Mouse (Mus musculus): ENCODE measurements around the gene Slc43a2. TPM values are rescaled to one million over a fixed set of nuclear protein-coding genes. Genes with fewer than 3 reads are reported as not detected.

The Slc43a2 gene
- polyA plus RNA-seq, 1 experiment from 2014 or later, result 5.9 TPM

DNA sequence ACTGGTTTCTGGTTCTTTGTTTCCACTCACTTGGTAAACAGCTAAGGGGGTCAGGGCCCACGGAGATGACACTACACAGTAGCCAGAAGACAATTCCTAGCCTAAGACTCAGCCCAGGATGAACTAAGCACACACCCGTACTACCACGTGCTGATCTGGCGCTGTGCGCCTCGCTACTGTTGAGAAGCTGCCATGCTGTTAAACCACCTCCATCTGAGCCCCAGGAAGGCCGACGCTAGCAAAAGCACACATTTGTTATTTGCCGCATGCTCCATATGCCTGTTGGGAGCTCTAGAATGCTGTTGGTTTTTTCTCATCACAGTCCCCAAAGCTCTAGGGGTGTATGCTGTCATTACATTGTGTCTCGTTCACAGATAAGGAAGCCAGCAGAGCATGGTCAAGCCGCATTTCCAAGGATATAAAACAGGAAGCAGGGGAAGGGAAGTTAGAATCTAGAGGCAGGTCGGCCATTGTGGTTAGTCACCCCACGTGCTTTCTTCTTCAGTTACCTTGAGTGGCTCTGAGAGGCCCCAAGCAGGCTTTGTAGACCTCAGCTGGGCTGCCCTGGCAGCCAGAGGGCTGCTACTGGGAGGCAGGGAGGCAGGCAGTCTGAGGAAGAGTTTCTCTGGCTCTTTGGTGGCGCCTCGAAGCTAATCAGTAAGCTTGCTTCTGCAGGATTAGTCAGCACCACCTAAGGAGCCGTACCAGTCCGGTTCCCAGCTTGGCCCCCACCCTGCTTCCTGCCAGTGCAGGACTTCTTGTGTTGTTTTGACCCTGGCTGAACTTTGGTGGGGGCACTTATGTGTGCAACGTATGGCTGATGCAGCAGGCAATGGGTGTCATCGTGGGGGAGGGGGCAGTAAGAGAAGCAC, 9.5 kb downstream of the Slc43a2 start:
- DNase-seq (ENCODE audit: low spot score) (no peak), ATAC-seq (ENCODE audit: low FRiP score) (no peak)
- Histone ChIP-seq H3K9me3 (ENCODE audit: control insufficient read depth, low read length) (no peaks in the 10 kb centered on the region), H3K4me1 (replicated peaks; ENCODE audit: control insufficient read depth, insufficient read depth, low read length) (no peaks in the 10 kb centered on the region; the same call in none of the 2 replicates), H3K36me3 (ENCODE audit: control insufficient read depth, insufficient read depth, low read length) (no peaks in the 10 kb centered on the region), H3K4me3 (ENCODE audit: low read depth, low read length) (no peak overlapping the region), H3K9ac (ENCODE audit: low read depth, low read length) (no peak overlapping the region), H3K27me3 (ENCODE audit: control insufficient read depth, insufficient read depth, low read length) (no peaks in the 10 kb centered on the region), H3K27ac (ENCODE audit: low read depth, low read length) (no peak overlapping the region), H3K4me2 (replicated peaks; ENCODE audit: low read depth, low read length) (no peak overlapping the region)
- WGBS, result 76% methylated on average over 19 of the region's 19 CpGs

DNA sequence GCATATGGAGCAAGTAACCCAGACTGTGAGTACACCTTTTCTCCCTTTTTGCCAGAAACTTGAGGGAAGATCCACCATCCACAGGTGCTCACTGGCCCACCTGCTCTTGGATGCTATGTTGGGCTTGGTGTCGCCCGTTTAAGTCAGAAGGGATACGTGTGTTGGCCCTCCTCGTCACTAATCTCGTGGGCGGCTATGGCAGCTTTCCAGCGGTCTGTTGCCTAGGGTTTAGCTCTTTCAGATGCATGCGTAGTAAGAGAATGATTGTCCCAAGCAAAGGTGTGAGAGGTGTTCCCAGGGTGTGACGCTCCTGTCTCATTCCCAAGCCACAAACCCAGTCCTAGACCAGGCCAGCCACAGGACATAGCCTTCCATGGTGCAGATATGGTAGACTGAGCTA, 13.2 kb downstream of the Slc43a2 start:
- no peak for ATAC-seq (ENCODE audit: low FRiP score)

DNA sequence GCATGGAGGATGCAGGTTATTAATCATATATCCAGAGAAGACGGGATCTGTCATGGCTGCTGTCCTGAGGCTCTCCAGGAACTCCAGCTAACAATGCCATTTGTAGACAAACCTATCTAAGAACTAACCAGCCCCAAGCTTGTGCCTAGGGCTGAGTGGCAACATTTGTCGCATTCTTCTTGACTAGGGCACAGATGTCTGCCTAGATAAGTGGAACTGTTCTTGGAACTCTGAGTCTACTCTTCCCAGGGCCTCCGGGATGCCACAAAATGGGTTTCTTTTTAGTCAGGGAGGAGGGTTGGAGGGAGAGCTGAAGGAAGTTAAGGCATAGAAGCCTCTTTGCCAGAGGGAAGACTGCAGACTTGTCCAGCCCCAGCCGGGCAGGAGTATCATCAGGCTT, 14.6 kb downstream of the Slc43a2 start:
- no peak for ATAC-seq (ENCODE audit: low FRiP score)
- H3K27ac ChIP-seq (ENCODE audit: low read depth, low read length), result no peak overlapping the region
- no peak overlapping the region for H3K4me3 ChIP-seq (ENCODE audit: low read depth, low read length)
- H3K4me2 ChIP-seq (replicated peaks; ENCODE audit: low read depth, low read length), result no peak overlapping the region
- peaks cover 10% of the 10 kb centered on the region for H3K4me1 ChIP-seq (replicated peaks; ENCODE audit: control insufficient read depth, insufficient read depth, low read length)
- no peak for DNase-seq (ENCODE audit: low spot score)
- no peaks in the 10 kb centered on the region for H3K36me3 ChIP-seq (ENCODE audit: control insufficient read depth, insufficient read depth, low read length)
- H3K27me3 ChIP-seq (ENCODE audit: control insufficient read depth, insufficient read depth, low read length), result no peaks in the 10 kb centered on the region
- 86% methylated on average over 4 of the region's 4 CpGs for WGBS
- H3K9ac ChIP-seq (ENCODE audit: low read depth, low read length), result no peak overlapping the region
- H3K9me3 ChIP-seq (ENCODE audit: control insufficient read depth, low read length), result no peaks in the 10 kb centered on the region

More for the DNA sequence above, 13.2 kb downstream of the Slc43a2 start:
- no peak overlapping the region for H3K4me2 ChIP-seq (replicated peaks; ENCODE audit: low read depth, low read length)
- DNase-seq (ENCODE audit: low spot score), result no peak
- no peak overlapping the region for H3K9ac ChIP-seq (ENCODE audit: low read depth, low read length)
- 0 out of 2 replicates have a peak, but pooled peaks cover under 1% of the 10 kb centered on the region for H3K4me1 ChIP-seq (replicated peaks; ENCODE audit: control insufficient read depth, insufficient read depth, low read length)
- no peak overlapping the region for H3K4me3 ChIP-seq (ENCODE audit: low read depth, low read length)
- WGBS, result 90% methylated on average over 9 of the region's 9 CpGs
- no peak overlapping the region for H3K27ac ChIP-seq (ENCODE audit: low read depth, low read length)
- no peaks in the 10 kb centered on the region for H3K36me3 ChIP-seq (ENCODE audit: control insufficient read depth, insufficient read depth, low read length)
- no peaks in the 10 kb centered on the region for H3K27me3 ChIP-seq (ENCODE audit: control insufficient read depth, insufficient read depth, low read length)
- H3K9me3 ChIP-seq (ENCODE audit: control insufficient read depth, low read length), result no peaks in the 10 kb centered on the region

DNA sequence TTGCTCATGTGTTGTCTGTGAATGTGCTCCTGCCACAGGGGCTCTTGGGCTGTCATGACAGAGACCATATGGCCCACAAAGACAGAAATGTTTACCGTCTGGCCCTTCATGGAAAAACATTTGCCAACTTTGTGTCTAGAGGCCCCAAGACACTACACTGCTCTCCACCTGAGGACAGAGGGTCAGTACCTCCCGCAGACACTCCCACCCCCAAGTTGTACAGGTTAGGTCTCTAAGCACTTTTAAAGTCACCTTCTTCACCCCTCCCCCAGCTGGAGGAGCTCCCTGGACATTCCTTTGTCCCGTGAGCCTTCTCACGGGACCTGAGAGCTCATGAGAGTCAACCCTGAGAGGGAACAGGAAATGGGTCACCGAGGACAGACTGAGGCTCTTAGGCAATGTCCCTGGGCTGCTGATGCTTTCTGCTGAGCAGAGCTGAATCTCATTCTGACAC, 18.2 kb downstream of the Slc43a2 start:
- no peak for ATAC-seq (ENCODE audit: low FRiP score)
- Histone ChIP-seq H3K4me1 (replicated peaks; ENCODE audit: control insufficient read depth, insufficient read depth, low read length) (peaks cover 13% of the 10 kb centered on the region), H3K27ac (ENCODE audit: low read depth, low read length) (no peak overlapping the region), H3K27me3 (ENCODE audit: control insufficient read depth, insufficient read depth, low read length) (no peaks in the 10 kb centered on the region), H3K4me3 (ENCODE audit: low read depth, low read length) (no peak overlapping the region), H3K9ac (ENCODE audit: low read depth, low read length) (no peak overlapping the region), H3K4me2 (replicated peaks; ENCODE audit: low read depth, low read length) (no peak overlapping the region), H3K36me3 (ENCODE audit: control insufficient read depth, insufficient read depth, low read length) (no peaks in the 10 kb centered on the region), H3K9me3 (ENCODE audit: control insufficient read depth, low read length) (no peaks in the 10 kb centered on the region)
- 58% methylated on average over 5 of the region's 5 CpGs for WGBS
- DNase-seq (ENCODE audit: low spot score), result no peak

DNA sequence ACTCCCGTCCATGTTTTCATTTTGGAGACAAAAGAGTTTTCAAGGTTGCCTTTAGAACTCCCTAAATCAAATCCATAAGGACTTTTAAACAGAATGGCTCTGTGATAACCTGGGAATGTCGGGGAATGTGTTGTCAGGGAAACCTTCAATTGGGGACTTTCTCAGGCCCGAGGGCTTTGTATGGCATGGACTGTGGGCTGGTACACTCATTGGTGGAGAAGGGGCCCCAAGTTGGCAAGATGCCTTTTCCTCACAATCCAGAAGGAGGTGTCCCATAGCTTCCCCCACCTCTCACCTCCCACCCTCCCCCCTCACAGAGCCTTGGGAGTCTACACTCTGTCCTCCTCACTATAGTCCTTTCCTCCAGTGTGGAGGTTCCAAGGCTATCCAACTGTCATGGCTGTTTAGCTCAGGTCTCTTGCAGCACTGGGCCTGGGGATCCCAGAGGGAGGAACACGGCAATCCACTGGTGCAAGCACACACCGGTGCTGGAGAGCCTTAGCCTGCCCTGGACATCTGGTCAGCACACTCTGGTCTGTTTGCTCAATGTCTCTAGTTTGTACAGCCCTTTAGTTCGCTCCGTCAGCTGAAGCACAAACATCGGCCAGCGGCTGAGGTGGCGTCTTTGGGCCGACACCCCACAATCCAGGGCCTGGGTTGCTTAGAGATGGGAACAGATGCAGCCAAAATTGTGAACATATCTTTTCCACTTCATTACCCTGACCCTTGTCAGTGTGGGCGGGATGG, 18.9 kb downstream of the Slc43a2 start:
- DNase-seq (ENCODE audit: low spot score) (no peak), ATAC-seq (ENCODE audit: low FRiP score) (no peak)
- H3K4me3 ChIP-seq (ENCODE audit: low read depth, low read length), result no peak overlapping the region
- H3K27ac ChIP-seq (ENCODE audit: low read depth, low read length), result no peak overlapping the region
- peaks cover 13% of the 10 kb centered on the region for H3K4me1 ChIP-seq (replicated peaks; ENCODE audit: control insufficient read depth, insufficient read depth, low read length)
- H3K36me3 ChIP-seq (ENCODE audit: control insufficient read depth, insufficient read depth, low read length), result no peaks in the 10 kb centered on the region
- no peak overlapping the region for H3K4me2 ChIP-seq (replicated peaks; ENCODE audit: low read depth, low read length)
- WGBS, result 54% methylated on average over 12 of the region's 12 CpGs
- no peaks in the 10 kb centered on the region for H3K9me3 ChIP-seq (ENCODE audit: control insufficient read depth, low read length)
- no peaks in the 10 kb centered on the region for H3K27me3 ChIP-seq (ENCODE audit: control insufficient read depth, insufficient read depth, low read length)
- no peak overlapping the region for H3K9ac ChIP-seq (ENCODE audit: low read depth, low read length)

DNA sequence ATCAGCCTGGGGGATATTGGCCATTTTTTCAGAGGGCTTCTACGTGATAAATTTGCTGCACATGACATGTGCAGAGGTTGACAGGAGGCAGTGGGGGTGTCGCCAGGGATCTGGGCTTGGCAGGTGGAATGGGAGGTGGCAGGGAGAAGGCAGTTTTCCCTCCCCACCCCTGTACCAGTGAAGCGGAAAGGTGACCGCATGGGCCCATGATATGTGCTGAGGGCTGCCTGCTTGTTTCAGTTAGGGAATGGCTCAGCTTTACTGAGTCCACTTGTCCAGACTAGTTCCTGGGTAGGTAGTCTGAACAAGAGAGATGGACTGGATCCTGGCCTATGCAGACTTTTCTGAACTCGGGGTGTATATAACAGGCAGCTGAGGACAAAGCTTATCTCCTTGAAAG, 19.8 kb downstream of the Slc43a2 start:
- H3K36me3 ChIP-seq (ENCODE audit: control insufficient read depth, insufficient read depth, low read length), result no peaks in the 10 kb centered on the region
- H3K27me3 ChIP-seq (ENCODE audit: control insufficient read depth, insufficient read depth, low read length), result no peaks in the 10 kb centered on the region
- H3K4me3 ChIP-seq (ENCODE audit: low read depth, low read length), result no peak overlapping the region
- WGBS, result 82% methylated on average over 5 of the region's 5 CpGs
- H3K4me2 ChIP-seq (replicated peaks; ENCODE audit: low read depth, low read length), result no peak overlapping the region
- peaks cover 13% of the 10 kb centered on the region for H3K4me1 ChIP-seq (replicated peaks; ENCODE audit: control insufficient read depth, insufficient read depth, low read length)
- H3K27ac ChIP-seq (ENCODE audit: low read depth, low read length), result no peak overlapping the region
- no peak overlapping the region for H3K9ac ChIP-seq (ENCODE audit: low read depth, low read length)
- no peak for ATAC-seq (ENCODE audit: low FRiP score)
- no peaks in the 10 kb centered on the region for H3K9me3 ChIP-seq (ENCODE audit: control insufficient read depth, low read length)
- DNase-seq (ENCODE audit: low spot score), result no peak

DNA sequence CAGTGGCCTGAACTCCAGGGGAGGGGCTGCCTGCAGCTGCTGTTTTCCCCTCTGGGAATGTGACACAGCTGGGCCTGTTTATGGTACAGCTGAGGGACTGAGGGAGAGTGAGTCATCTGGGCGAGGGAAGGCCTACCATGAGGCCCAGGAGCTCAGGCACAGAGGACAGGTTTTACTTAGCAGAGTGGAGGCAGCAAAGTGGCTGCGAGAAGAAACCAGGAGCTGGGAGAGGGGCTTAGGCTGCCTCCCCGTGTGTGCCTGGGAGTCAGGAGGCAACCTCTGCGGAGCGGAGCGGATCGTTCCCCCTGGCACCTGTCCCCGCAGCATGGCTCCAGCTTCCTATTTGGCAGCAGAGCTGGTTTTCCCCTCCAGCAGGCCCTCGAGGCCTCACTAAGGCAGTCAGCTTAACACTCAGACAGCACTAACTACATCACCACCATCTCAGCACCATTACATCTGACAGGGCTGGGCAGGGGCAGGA, 20.5 kb downstream of the Slc43a2 start:
- Histone ChIP-seq H3K4me2 (replicated peaks; ENCODE audit: low read depth, low read length) (no peak overlapping the region), H3K27me3 (ENCODE audit: control insufficient read depth, insufficient read depth, low read length) (no peaks in the 10 kb centered on the region), H3K4me1 (replicated peaks; ENCODE audit: control insufficient read depth, insufficient read depth, low read length) (peaks cover 13% of the 10 kb centered on the region), H3K36me3 (ENCODE audit: control insufficient read depth, insufficient read depth, low read length) (no peaks in the 10 kb centered on the region), H3K9me3 (ENCODE audit: control insufficient read depth, low read length) (no peaks in the 10 kb centered on the region), H3K27ac (ENCODE audit: low read depth, low read length) (no peak overlapping the region), H3K9ac (ENCODE audit: low read depth, low read length) (no peak overlapping the region), H3K4me3 (ENCODE audit: low read depth, low read length) (no peak overlapping the region)
- ATAC-seq (ENCODE audit: low FRiP score) (no peak), DNase-seq (ENCODE audit: low spot score) (no peak)
- WGBS, result 77% methylated on average over 9 of the region's 9 CpGs

DNA sequence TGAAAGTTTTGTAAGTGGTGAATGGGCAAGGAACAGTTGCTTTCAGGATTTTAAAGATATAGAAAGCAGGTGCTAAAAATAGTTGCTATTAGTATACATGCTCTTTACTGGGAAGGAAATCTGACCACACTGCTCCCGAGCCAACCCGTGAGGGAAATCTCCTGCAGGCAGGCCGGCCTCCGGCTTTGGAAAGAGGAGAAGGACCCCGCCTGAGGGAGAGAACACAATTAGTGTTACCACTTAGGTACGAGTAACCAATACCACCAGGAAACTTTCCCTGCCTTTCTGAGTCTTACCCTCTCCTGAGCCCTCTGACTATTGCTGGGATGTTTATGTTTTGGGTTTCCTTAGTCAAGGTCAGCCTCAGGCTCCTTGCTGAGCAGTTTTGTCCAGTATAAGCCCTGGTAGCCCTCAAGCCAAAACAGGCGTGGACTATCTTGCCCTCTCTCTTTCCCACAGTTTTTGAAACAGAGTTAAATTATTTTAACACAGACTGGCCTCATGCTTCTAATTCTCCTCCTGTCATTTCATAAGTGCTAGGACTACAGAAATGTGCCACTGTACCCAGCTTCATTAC, 21.5 kb downstream of the Slc43a2 start:
- 42% methylated on average over 7 of the region's 7 CpGs for WGBS
- Histone ChIP-seq H3K36me3 (ENCODE audit: control insufficient read depth, insufficient read depth, low read length) (no peaks in the 10 kb centered on the region), H3K9me3 (ENCODE audit: control insufficient read depth, low read length) (no peaks in the 10 kb centered on the region), H3K4me3 (ENCODE audit: low read depth, low read length) (no peak overlapping the region), H3K27me3 (ENCODE audit: control insufficient read depth, insufficient read depth, low read length) (no peaks in the 10 kb centered on the region), H3K9ac (ENCODE audit: low read depth, low read length) (no peak overlapping the region), H3K27ac (ENCODE audit: low read depth, low read length) (no peak overlapping the region), H3K4me1 (replicated peaks; ENCODE audit: control insufficient read depth, insufficient read depth, low read length) (peaks cover 13% of the 10 kb centered on the region), H3K4me2 (replicated peaks; ENCODE audit: low read depth, low read length) (no peak overlapping the region)
- ATAC-seq (ENCODE audit: low FRiP score), result no peak
- no peak for DNase-seq (ENCODE audit: low spot score)
